Mouse (Mus musculus) forelimb bud, embryonic 11.5 days (tissue): ENCODE measurements around the gene Cflar.
"Not testable (repeated sequence)": the region's sequence is repeated elsewhere in the genome, so short reads cannot be mapped to it uniquely, and the experiment has no call there.

Source experiments
- DNase-seq: peaks from one replicate; pipeline ENCODE4 v3.0.0-alpha.2; 2012; ENCODE audit warnings: low read depth, low spot score

The Cflar gene

DNA sequence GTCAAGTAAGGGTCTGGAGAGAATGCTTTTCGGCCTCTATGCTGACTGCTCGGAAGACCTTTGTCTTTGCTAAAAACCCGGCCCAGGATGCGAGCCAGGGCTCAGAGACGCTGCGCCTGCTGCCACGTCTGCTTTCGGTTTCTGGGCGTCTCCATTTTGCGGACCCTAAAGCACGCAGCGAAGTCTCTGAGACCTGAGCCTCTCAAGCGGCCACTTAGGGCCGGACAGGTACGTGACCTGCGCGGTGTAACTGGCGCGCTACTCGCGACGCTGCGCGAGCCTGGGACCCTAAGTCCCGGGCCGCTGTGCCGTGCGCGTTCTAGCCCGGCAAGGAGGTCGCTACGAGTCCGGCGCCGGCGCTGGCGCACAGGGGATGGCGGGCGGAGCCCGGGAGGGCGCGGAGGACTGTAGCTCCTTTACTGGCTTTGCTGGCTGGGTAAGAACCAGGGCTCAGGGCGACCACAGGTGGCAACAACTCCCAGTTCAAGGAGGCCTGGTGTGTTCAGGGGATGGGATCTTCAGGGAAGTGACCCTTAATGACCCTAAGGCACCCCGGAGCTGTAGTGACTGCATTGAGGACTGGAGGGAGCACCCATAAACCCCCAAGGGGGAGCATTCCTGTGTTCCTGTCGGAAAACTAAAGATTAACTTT lies at the start of gene Cflar:
Gene Cflar, plus strand, starts transcription at position 144 of the 652 bp plus-strand sequence.
- DNase-seq: peak; percentile 67

- DNase-seq: not testable (repeated sequence)
Measured at GRCm38 (mm10) chr1:58662671-58663070, 48.6 kb upstream of the Cflar start.

DNA sequence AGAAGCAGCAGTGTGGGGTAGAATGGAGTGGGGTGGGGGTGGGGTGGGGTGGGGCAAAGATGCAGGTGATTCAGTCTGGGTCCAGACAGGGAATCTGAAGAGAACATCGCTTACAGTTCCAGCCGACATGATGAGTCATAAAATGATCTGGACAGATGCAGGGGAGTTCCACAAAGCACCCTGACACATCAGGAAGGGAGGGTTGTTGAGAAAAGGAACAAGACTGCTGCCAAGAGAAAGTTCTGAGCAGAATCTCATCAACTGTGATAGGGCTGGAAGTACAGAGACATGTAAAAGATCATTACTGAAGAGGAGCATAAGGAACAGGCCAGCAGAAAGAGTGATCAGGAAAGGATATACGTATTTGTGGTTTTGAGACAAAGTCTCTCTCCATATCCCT lies 47.9 kb upstream of the Cflar start:
- not testable (repeated sequence) for DNase-seq

DNA sequence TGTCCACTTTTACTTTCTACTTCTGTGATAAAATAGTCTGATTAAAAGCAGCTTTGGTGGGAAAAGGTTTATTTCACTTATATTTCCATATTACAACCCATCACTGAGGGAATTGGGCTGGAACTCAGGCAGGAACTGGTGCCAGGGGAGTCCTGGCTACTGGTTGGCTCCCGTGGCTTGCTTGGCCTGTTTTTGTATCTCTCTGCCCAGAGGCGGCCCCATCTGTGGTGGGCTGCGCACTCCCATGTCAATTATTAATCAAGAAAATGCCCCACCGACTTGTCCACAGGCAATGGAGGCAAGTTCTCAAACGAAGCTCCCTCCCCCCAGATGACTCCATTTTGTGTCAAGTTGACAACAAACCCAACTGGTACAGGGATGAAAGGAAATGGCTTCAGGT lies 43.1 kb upstream of the Cflar start:
- no peak for DNase-seq

GRCm38 (mm10) chr1:58669635-58670034 lies 41.7 kb upstream of the Cflar start:
- DNase-seq: not testable (repeated sequence)

- DNase-seq: no peak
Measured at GRCm38 (mm10) chr1:58672116-58672515, 39.2 kb upstream of the Cflar start.

DNA sequence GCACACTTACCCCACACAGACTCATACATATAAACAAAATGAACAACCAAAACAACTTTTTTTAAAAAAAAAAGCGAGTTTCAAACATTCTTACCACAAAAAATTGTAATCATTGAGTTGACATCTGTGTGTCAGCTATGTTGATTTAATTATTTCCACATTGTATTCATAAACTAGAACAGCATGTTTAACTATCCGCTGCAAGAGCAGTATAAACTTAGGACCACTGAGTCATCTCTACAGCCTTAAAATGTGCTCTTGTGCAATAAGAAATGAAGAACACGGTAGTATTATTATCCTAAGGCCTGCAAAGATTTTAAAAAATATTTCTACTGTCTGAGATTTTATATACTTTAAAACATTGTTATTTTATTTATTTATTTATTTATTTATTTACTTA lies 36.3 kb upstream of the Cflar start:
- DNase-seq: no peak

GRCm38 (mm10) chr1:58677575-58677974 lies 33.7 kb upstream of the Cflar start:
- peak; percentile 43 for DNase-seq

- DNase-seq: not testable (repeated sequence)
Measured at GRCm38 (mm10) chr1:58678412-58678811, 32.9 kb upstream of the Cflar start.

DNA sequence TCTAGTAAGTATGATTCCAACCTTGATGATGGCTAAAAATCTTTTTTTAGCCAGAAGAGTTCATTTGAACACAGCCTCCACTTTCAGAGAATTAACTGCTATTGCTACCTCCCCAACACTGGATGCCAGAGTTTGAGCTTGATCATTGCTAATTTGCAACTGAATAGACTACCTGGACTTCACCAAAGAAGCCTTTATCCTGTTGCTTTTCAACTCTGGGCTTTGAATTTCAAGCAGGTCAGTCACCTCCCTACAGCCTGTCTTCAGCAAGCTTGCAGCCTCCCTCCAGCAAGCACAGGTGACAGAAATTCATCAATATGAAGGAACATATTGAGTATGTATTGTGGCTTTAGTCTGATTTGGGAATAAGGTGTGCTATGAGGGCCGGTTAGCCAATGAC lies 21.9 kb upstream of the Cflar start:
- DNase-seq: no peak

DNA sequence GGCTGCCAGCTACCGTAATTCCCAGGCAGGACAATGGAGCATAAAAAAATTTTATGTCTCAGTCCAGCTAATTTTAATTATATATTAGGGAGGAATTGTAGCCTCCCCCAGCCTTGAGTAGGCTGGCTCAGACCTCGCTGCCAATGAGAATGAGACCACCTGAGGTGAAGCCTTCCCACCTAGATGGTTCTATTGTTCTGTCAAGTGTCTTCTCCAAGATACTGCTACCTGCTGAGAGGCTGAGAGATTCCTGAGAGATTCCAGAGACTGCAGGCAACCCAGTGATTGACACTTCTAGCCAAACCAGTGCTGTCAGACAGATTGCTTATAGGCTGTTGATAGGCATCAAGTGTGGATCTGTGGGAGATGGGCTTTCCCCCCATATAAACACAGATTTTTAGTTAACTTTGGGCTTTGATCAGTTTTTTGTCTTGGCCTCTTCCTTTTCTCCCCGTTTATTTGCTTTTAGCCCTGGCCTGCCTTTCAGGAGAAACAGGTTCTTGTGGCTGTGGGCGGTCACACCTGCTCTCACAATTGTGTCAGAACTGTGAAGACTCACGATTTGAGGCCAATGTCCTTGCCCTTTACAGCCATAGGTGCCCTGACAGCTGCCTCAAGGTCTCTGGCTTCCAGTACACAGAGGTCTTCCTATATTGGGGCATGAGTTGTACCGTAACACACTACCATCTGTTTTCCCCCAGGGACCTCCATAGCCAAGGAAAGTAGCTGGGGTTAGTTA lies 21.1 kb upstream of the Cflar start:
- no peak for DNase-seq

DNA sequence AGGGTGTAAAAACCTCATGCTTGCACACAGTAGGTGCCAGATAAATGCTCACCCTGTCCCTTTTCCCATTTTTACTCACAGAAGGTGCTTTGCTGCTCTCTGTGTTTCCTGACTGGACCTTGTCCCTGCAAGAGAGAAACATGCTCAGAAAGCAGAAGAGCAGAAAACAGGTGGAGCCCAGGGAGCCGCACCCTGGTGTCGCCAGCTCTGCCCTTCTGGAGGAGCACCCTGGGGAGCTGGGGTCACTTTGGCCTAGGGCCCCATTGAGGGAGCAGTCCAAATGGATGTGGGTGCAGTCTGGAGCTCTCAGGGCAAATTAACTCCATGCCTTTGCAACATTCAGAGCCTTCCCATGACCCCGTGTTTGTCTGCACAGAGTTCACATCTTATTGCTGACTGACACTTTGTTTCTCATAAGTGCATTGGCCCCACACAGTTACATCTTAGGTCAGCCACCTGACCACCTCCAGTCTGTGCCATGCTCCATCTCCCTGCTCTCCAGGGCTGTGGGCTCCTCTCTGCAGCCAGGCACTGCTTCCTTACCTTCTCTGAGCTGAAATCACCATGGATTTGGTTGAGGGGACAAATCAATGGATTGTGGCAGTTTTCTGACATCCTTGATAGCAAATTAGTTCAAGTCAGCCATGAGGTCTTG lies 20.3 kb upstream of the Cflar start:
- not testable (repeated sequence) for DNase-seq

GRCm38 (mm10) chr1:58691718-58692117 lies 19.6 kb upstream of the Cflar start:
- not testable (repeated sequence) for DNase-seq

GRCm38 (mm10) chr1:58693696-58694095 lies 17.6 kb upstream of the Cflar start:
- no peak for DNase-seq

DNA sequence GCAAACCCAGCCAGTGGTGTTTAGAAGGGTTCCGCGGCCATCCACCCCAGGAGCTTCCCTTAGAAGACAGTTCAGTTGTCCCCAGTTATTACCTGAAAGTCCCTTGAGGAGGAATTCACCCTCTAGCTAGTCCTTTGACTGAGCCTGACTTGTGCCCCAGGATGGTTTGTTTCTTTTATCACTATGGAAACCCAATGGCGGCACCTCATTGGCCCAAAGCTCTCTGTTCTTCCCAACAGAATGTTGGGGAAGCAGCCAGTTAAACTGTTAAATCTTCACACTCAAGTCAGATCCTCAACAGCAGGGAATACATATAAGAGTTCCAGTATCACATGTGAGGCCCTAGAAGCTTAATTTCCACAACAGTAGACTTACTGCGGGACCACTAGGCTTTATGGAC lies 15.5 kb upstream of the Cflar start, which contains the start of gene Als2cr12:
Gene Als2cr12, minus strand, starts transcription at position 180 of the 400 bp plus-strand sequence.
- not testable (repeated sequence) for DNase-seq

GRCm38 (mm10) chr1:58697607-58698006 lies 13.7 kb upstream of the Cflar start:
- not testable (repeated sequence) for DNase-seq

GRCm38 (mm10) chr1:58698781-58699180 lies 12.5 kb upstream of the Cflar start:
- no peak for DNase-seq

DNA sequence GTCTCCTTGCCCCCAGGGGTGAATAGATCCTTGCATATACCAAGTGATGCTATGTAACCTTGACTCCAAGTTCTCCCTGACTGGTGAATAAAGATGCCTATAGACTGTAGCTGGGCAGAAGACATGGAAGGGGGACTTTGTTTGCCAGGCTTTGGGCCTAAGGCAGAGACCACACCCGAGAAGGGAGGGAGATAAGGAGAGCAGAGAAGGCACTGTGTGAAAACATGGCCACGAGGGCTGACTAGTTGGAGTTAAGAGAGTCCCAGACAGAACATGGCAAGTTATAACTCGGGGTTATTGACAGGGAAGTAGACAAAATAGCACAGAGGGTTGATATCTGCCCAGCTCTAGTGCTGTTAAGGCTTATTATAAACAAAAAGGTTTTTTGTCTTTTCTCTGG lies 11.3 kb upstream of the Cflar start:
- no peak for DNase-seq

DNA sequence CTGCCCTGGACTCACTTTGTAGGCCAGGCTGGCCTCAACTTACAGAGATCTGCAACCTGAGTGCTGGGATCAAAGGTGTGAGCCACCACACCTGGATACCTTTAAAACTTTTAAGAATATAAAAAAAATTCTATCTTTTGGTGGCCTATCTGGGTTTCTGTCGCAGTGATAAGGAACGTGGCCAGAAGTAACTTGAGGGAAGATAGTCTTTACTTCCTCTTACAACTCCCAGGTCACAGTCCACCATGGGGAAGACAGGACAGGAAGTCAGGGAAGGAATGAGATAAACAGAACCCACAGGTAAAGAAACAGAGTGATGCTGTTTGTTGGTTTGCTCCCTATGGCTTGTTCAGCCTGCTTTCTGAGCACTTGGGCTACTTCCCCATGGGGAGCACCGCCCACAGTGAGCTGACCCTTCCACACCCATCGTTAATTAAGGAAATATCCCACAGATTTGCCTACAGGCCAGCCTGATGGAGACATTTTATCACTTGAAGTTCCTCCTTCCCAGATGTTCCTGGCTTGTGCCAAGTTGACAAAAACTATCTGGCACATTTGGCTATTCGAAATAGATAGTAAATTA lies 10.6 kb upstream of the Cflar start:
- DNase-seq: not testable (repeated sequence)

- not testable (repeated sequence) for DNase-seq
Measured at GRCm38 (mm10) chr1:58710043-58710442, 1.3 kb upstream of the Cflar start.

DNA sequence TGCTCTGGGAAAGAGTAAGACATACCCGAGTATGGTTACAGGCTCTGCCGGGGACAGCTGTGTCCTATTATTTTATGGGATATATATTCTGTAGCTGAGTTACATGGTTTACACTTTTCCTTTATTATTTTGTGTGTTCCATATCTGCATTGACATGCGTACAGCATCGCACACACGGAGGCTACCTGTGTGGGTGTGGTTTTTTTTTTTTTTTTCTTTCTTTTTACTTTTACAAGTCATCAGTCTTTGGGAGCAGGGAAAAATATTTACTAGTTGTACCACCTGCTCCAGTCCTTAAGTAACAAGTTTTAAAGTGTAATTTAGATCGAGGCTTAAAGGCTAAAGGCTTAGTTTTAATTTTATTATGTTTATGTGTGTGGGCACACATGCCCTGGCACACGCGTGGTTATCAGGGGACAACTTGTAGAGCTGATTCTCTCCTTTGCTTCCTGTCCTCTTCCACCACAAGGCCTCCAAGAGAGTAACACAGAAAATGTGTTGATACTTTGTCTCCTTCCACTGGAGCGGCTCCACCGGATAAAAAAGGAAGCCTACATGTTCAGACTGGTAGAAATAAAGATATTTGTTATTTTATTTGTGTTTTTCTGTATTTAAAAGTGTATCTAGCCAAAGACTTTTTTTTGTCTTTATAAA lies 470 bp upstream of the Cflar start:
- DNase-seq: no peak
